Mouse (Mus musculus): Measurements from ENCODE around the gene Ulk1. TPM values are rescaled to one million over a fixed set of nuclear protein-coding genes. Genes with fewer than 3 reads are reported as not detected.

Ulk1 gene
- polyA plus RNA-seq, 1 experiment from 2014 or later = 18.6 TPM

DNA sequence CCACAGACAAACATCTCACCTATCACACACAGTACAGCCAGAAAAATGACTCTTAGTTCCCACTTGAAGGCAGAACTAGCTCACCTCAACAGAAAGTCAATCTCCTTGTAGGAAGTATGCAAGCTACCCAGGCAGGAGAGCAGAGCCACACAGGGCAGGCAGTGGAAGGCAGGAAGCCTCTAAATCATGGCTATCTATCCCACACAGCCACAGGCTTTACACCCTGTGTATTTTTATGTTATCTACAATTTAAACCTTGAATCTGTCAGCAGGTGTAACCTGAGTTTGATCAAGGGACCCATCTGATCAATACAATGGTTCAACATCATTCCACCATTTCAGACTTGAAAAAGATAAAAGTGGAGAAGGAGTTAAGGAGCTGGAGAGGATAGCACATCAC, 7.1 kb downstream of the Ulk1 start:
- peaks cover 57% of the 10 kb centered on the region for H3K4me1 ChIP-seq
- no peaks in the 10 kb centered on the region for H3K9me3 ChIP-seq (replicated peaks)
- no peak overlapping the region for H3K4me2 ChIP-seq (replicated peaks)
- no peak for ATAC-seq (ENCODE audit: insufficient number of reproducible peaks, low FRiP score, low TSS enrichment, low read depth)
- H3K4me3 ChIP-seq (replicated peaks) = no peak overlapping the region
- H3K27me3 ChIP-seq = no peaks in the 10 kb centered on the region
- H3K9ac ChIP-seq = no peak overlapping the region
- no peak overlapping the region for H3K27ac ChIP-seq (replicated peaks)
- peaks cover 66% of the 10 kb centered on the region for H3K36me3 ChIP-seq

DNA sequence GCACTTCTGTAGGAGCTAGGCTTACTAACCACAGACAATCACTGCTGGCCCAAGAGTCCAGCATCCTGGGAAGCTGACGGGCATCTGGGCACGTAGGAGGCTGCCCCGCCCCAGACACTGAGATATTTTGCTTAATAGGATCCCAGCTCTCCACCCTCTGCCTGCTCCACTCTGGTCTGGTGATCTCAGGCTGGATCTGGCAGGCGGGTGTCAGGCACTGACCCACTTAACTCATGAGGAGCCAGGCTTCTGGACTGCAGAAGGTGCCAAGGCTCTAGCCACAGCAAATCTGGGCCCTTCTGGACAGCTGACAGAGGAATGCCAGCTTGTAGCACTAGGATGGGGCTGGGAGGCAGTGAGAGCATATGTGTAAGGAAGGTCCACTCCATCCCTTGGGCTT, 7.7 kb downstream of the Ulk1 start:
- H3K4me2 ChIP-seq (replicated peaks) = no peak overlapping the region
- 72% methylated on average over 4 of the region's 4 CpGs for WGBS
- H3K27ac ChIP-seq (replicated peaks) = peak overlapping the region; percentile 65; the same call in 1 of the 2 replicates
- H3K4me3 ChIP-seq (replicated peaks) = no peak overlapping the region
- H3K9me3 ChIP-seq (replicated peaks) = no peaks in the 10 kb centered on the region
- no peak for ATAC-seq (ENCODE audit: insufficient number of reproducible peaks, low FRiP score, low TSS enrichment, low read depth)
- no peak overlapping the region for H3K9ac ChIP-seq
- H3K4me1 ChIP-seq = peaks cover 51% of the 10 kb centered on the region
- peaks cover 72% of the 10 kb centered on the region for H3K36me3 ChIP-seq
- H3K27me3 ChIP-seq = no peaks in the 10 kb centered on the region

- WGBS = 65% methylated on average over 3 of the region's 3 CpGs
- Histone ChIP-seq H3K27ac (replicated peaks) (peak overlapping the region; percentile 65), H3K9me3 (replicated peaks) (no peaks in the 10 kb centered on the region), H3K27me3 (no peaks in the 10 kb centered on the region), H3K4me1 (peaks cover 40% of the 10 kb centered on the region), H3K36me3 (peaks cover 82% of the 10 kb centered on the region), H3K4me3 (replicated peaks) (no peak overlapping the region), H3K9ac (no peak overlapping the region), H3K4me2 (replicated peaks) (no peak overlapping the region)
- no peak for ATAC-seq (ENCODE audit: insufficient number of reproducible peaks, low FRiP score, low TSS enrichment, low read depth)
Measured at GRCm38 (mm10) chr5:110801036-110801624, 8.8 kb downstream of the Ulk1 start.

GRCm38 (mm10) chr5:110797696-110798095, 12.2 kb downstream of the Ulk1 start:
- Histone ChIP-seq H3K4me3 (replicated peaks) (no peak overlapping the region), H3K9me3 (replicated peaks) (no peaks in the 10 kb centered on the region), H3K9ac (no peak overlapping the region), H3K36me3 (peaks cover 96% of the 10 kb centered on the region), H3K27ac (replicated peaks) (no peak overlapping the region), H3K27me3 (no peaks in the 10 kb centered on the region), H3K4me2 (replicated peaks) (no peak overlapping the region), H3K4me1 (peaks cover 23% of the 10 kb centered on the region)
- 66% methylated on average over 4 of the region's 4 CpGs for WGBS
- no peak for ATAC-seq (ENCODE audit: insufficient number of reproducible peaks, low FRiP score, low TSS enrichment, low read depth)

DNA sequence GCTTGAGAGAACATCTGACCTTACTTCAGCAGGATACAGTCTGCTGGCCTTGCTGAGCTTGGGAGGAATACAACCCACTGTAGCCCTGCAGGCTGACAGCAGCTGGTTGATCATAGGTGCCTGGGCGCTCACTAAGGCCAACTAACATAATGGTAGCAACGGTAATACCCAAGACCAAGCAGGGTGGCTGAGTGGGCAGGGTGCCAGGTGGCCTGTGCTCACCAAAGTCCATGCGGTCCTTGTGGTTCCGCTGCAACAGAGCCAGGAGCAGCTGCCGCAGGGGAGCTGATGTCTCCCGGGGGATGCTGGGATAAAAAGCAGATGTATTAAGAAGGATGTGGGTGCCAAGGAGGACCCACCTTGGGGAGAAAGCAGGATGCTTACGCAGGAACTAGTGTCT, 15.5 kb downstream of the Ulk1 start:
- WGBS = 88% methylated on average over 7 of the region's 7 CpGs
- peaks cover 99% of the 10 kb centered on the region for H3K36me3 ChIP-seq

DNA sequence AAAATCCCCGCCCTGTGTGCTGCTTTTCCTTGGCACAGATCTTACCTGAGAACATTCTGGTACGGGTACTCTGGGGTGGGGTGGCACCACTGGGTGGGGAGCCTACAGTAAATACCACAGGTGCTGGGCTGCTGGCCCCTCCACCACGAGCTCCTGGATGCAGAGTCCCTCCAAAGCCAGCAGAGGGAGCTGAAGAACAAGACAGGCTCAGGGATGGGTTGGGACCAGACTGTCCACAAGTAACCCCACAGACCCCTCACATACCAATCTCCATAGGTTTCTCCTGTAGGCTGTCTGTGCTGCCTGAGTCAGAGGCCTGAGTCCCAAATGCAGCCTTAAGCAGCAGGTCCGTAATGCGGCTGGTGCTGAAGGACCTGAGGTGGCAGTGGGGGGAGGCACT, 21.2 kb downstream of the Ulk1 start:
- H3K4me3 ChIP-seq (replicated peaks) = no peak overlapping the region
- peaks cover 84% of the 10 kb centered on the region for H3K36me3 ChIP-seq
- no peaks in the 10 kb centered on the region for H3K4me1 ChIP-seq
- ATAC-seq (ENCODE audit: insufficient number of reproducible peaks, low FRiP score, low TSS enrichment, low read depth) = peak; percentile 61
- WGBS = 58% methylated on average over 5 of the region's 5 CpGs
- no peak overlapping the region for H3K9ac ChIP-seq
- no peak overlapping the region for H3K4me2 ChIP-seq (replicated peaks)
- no peak overlapping the region for H3K27ac ChIP-seq (replicated peaks)
- no peaks in the 10 kb centered on the region for H3K9me3 ChIP-seq (replicated peaks)
- H3K27me3 ChIP-seq = no peaks in the 10 kb centered on the region

More for the DNA sequence above, 15.5 kb downstream of the Ulk1 start:
- Histone ChIP-seq H3K27me3 (no peaks in the 10 kb centered on the region), H3K4me3 (replicated peaks) (no peak overlapping the region), H3K9me3 (replicated peaks) (no peaks in the 10 kb centered on the region), H3K4me2 (replicated peaks) (no peak overlapping the region), H3K9ac (no peak overlapping the region), H3K27ac (replicated peaks) (no peak overlapping the region), H3K4me1 (no peaks in the 10 kb centered on the region)
- ATAC-seq (ENCODE audit: insufficient number of reproducible peaks, low FRiP score, low TSS enrichment, low read depth) = no peak

GRCm38 (mm10) chr5:110786081-110786835, 23.6 kb downstream of the Ulk1 start:
- H3K4me3 ChIP-seq (replicated peaks) = no peak overlapping the region
- WGBS = 77% methylated on average over 11 of the region's 11 CpGs
- no peaks in the 10 kb centered on the region for H3K27me3 ChIP-seq
- no peak for ATAC-seq (ENCODE audit: insufficient number of reproducible peaks, low FRiP score, low TSS enrichment, low read depth)
- no peaks in the 10 kb centered on the region for H3K9me3 ChIP-seq (replicated peaks)
- no peak overlapping the region for H3K27ac ChIP-seq (replicated peaks)
- H3K36me3 ChIP-seq = peaks cover 59% of the 10 kb centered on the region
- H3K4me1 ChIP-seq = peaks cover 2% of the 10 kb centered on the region; the same call in 1 of the 2 replicates
- H3K4me2 ChIP-seq (replicated peaks) = no peak overlapping the region
- no peak overlapping the region; the same call in 1 of the 2 replicates for H3K9ac ChIP-seq

GRCm38 (mm10) chr5:110783150-110783549, 26.7 kb downstream of the Ulk1 start:
- Histone ChIP-seq H3K27me3 (no peaks in the 10 kb centered on the region), H3K27ac (replicated peaks) (no peak overlapping the region), H3K9me3 (replicated peaks) (no peaks in the 10 kb centered on the region), H3K36me3 (peaks cover 32% of the 10 kb centered on the region), H3K4me1 (peaks cover 14% of the 10 kb centered on the region), H3K4me3 (replicated peaks) (no peak overlapping the region), H3K9ac (no peak overlapping the region), H3K4me2 (replicated peaks) (no peak overlapping the region)
- no peak for ATAC-seq (ENCODE audit: insufficient number of reproducible peaks, low FRiP score, low TSS enrichment, low read depth)
- 45% methylated on average over 8 of the region's 8 CpGs for WGBS

DNA sequence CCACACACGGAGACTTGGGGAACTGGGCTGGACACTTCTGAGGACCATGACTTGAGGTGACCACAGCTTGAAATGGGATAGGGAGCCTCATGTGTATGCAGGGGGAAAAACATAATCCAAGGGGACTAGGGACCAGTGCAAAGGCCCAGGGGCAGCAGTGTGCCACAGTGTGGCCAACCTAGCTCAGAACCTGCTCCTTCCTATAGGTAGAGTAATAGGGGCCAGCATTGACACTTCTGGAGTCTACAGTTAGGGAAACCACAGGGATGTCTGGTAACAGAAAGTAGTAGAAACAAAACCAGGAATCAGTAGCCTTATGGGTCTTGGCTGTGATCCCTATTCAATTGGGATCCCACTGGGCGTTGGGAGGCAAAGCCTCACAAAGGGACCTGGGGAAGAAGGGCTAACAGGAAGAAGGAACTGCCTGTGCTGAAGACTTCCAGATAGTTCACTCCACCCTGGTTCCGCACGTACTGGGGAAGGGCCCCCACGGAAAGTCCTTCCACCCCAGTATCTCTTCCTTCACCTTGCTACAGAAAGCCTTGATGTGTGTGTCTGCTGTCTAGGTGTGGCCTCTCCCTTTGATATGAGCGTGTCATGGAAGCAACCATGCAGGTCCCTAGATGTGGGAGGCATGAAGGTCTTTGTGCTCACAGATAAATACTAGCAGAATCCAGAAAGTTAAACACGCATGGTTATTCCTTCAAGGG, 28.2 kb downstream of the Ulk1 start:
- no peak for ATAC-seq (ENCODE audit: insufficient number of reproducible peaks, low FRiP score, low TSS enrichment, low read depth)
- Histone ChIP-seq H3K4me2 (replicated peaks) (no peak overlapping the region), H3K36me3 (peaks cover 28% of the 10 kb centered on the region), H3K27ac (replicated peaks) (0 out of 2 replicates have a peak overlapping the region, but pooled peaks have one; percentile 68), H3K9me3 (replicated peaks) (no peaks in the 10 kb centered on the region), H3K4me3 (replicated peaks) (no peak overlapping the region), H3K4me1 (peaks cover 14% of the 10 kb centered on the region), H3K27me3 (no peaks in the 10 kb centered on the region), H3K9ac (no peak overlapping the region)
- WGBS = 75% methylated on average over 7 of the region's 7 CpGs

DNA sequence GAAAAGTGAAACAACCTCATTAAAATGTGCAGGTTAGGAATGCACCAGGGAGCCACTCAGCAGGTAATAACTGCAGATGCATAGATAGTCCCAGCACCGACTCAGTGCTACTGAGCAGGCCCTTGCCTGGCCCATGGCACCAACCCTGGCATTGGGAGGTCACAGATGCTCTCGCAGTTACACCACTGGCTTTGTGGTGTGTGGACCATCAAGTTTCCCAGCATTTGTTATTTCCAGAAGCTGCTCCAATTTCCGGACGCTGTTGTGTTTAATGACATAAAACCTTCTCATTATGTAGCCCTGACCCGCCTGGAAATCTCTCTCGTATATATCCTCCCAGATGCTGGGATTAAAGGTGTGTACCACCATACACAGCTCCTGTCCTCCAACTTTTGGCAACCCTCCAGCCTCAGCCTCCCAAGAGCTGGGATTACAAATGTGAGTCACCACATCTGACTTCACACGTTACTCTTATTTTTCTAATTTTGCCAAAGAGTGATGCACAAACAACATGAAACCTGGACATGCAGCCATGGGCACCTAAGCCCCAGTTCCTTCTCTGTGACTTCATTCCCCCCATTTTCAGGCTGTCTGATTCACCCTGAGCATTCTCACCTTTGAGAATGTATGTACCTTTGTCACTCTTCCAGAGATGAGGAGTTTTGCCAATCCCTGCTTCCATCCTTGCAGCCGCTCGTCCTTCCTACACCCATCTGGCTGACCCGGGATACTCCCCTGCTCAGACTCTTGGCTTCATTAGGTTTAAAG, 29.0 kb downstream of the Ulk1 start:
- peak; percentile 49; the same call in 1 of the 2 replicates for ATAC-seq (ENCODE audit: insufficient number of reproducible peaks, low FRiP score, low TSS enrichment, low read depth)
- WGBS = 53% methylated on average over 10 of the region's 10 CpGs

More for the DNA sequence above, 29.0 kb downstream of the Ulk1 start:
- peak overlapping the region; percentile 68; the same call in 1 of the 2 replicates for H3K27ac ChIP-seq (replicated peaks)
- no peaks in the 10 kb centered on the region for H3K27me3 ChIP-seq
- peak overlapping the region; percentile 81 for H3K4me2 ChIP-seq (replicated peaks)
- H3K4me3 ChIP-seq (replicated peaks) = peak overlapping the region; percentile 66
- H3K36me3 ChIP-seq = peaks cover 28% of the 10 kb centered on the region
- peaks cover 14% of the 10 kb centered on the region for H3K4me1 ChIP-seq
- H3K9ac ChIP-seq = peak overlapping the region; percentile 65
- H3K9me3 ChIP-seq (replicated peaks) = no peaks in the 10 kb centered on the region
